Mouse (Mus musculus) kidney, adult 2 months (tissue): Measurements from ENCODE around the gene Tbxa2r. TPM values are rescaled to one million over a fixed set of nuclear protein-coding genes. Genes with fewer than 3 reads are reported as not detected.

Source experiments
- DNase-seq: peaks from one replicate; pipeline ENCODE4 v3.0.0; 2021
- H3K27ac ChIP-seq: fragments of 200-500 bp; 2 replicates; pipeline ENCODE4 v1.5.1; 2012; ENCODE audit warnings: low read depth, low read length, control low read depth, inconsistent platforms; ENCODE audit not compliant: insufficient read depth
- H3K27me3 ChIP-seq: fragments of 200-500 bp; replicated peaks from 2 replicates; pipeline ENCODE4 v1.6.1; 2012; ENCODE audit warnings: mild to moderate bottlenecking, moderate library complexity, low read length, inconsistent platforms; ENCODE audit not compliant: control insufficient read depth, insufficient read depth
- H3K36me3 ChIP-seq: fragments of 200-500 bp; 2 replicates; pipeline ENCODE4 v1.6.1; 2012; ENCODE audit warnings: mild to moderate bottlenecking, moderate library complexity, low read length, inconsistent platforms; ENCODE audit not compliant: control insufficient read depth, insufficient read depth
- H3K4me1 ChIP-seq: fragments of 200-500 bp; 2 replicates; pipeline ENCODE4 v1.6.1; 2011; ENCODE audit warnings: low read length; ENCODE audit not compliant: control insufficient read depth, insufficient read depth
- H3K4me3 ChIP-seq: fragments of 200-500 bp; 2 replicates; pipeline ENCODE4 v1.5.1; 2011; ENCODE audit warnings: mild to moderate bottlenecking, low read depth, low read length, control low read depth; ENCODE audit not compliant: insufficient read depth
- CTCF ChIP-seq: fragments of 200-500 bp; conservative IDR thresholded peaks from 2 replicates; pipeline ENCODE4 v1.5.1; 2011; ENCODE audit warnings: low read depth, mild to moderate bottlenecking, control low read depth, low read length, moderate library complexity, mixed read lengths; ENCODE audit not compliant: insufficient read depth, insufficient read length
- POLR2A ChIP-seq: fragments of 200-500 bp; IDR thresholded peaks from one replicate; pipeline ENCODE4 v1.6.1; 2011; ENCODE audit warnings: low read depth, low read length, control low read depth
- WGBS: fragments of 180-500 bp; shearing (Covaris S2); methylation state at CpG from one replicate; pipeline ENCODE4 v1.1.7; 2018; 5-methylcytosine and 5-hydroxymethylcytosine counted together
- polyA plus RNA-seq: library from polyadenylated mRNA; depleted of rRNA; stranded (reverse); fragments of >200 nt; gene quantifications from 2 replicates; pipeline ENCODE4 v1.2.3, GENCODE M21; 2012; rRNA removed

Gene Tbxa2r
- polyA plus RNA-seq, 1 experiment, result 16.6 TPM

- no peak for TF ChIP-seq CTCF
- no peak for TF ChIP-seq POLR2A
- Histone ChIP-seq H3K4me1 (peaks cover 18% of the 10 kb centered on the region; the same call in 1 of the 2 replicates), H3K4me3 (no peak overlapping the region), H3K27me3 (no peaks in the 10 kb centered on the region), H3K36me3 (no peaks in the 10 kb centered on the region), H3K27ac (no peak overlapping the region)
- no peak for DNase-seq
- WGBS, result 64% methylated on average over 5 of the region's 5 CpGs
Observed at GRCm38 (mm10) chr10:81382039-81382438, 53.5 kb downstream of the Tbxa2r start.

GRCm38 (mm10) chr10:81383802-81384604, 55.5 kb downstream of the Tbxa2r start, which contains the start of the genes Dohh and Gm48551:
Gene Dohh, plus strand, starts transcription at chr10:81384428.
Gene Gm48551, plus strand, starts transcription at chr10:81384466.
- H3K36me3 ChIP-seq, result no peaks in the 10 kb centered on the region
- H3K27me3 ChIP-seq, result no peaks in the 10 kb centered on the region
- no peak for TF ChIP-seq CTCF
- TF ChIP-seq POLR2A, result peak; percentile 84
- WGBS, result 7% methylated on average over 54 of the region's 54 CpGs
- H3K4me3 ChIP-seq, result peak within 1 kb of the TSS; percentile 92
- peaks cover 9% of the 10 kb centered on the region; the same call in 1 of the 2 replicates for H3K4me1 ChIP-seq
- peak; percentile 99 for DNase-seq
- peak within 1 kb of the TSS; percentile 63; the same call in 1 of the 2 replicates for H3K27ac ChIP-seq

- H3K4me3 ChIP-seq, result peak overlapping the region; percentile 92
- H3K27me3 ChIP-seq, result no peaks in the 10 kb centered on the region
- H3K36me3 ChIP-seq, result no peaks in the 10 kb centered on the region
- WGBS, result under 1% methylated on average over 19 of the region's 19 CpGs
- TF ChIP-seq POLR2A (no peak), CTCF (no peak)
- H3K27ac ChIP-seq, result peak overlapping the region; percentile 52; the same call in 1 of the 2 replicates
- no peak for DNase-seq
- peaks cover 10% of the 10 kb centered on the region; the same call in 1 of the 2 replicates for H3K4me1 ChIP-seq
Observed at GRCm38 (mm10) chr10:81384605-81384982, 56.1 kb downstream of the Tbxa2r start.

Other genes with a start within 250 kb of the Tbxa2r start
- gene Creb3l3, start 229.9 kb upstream of the Tbxa2r start, polyA plus RNA-seq, result 0.20 and 0.52 TPM in 2 replicates
- 173 and 180 TPM in 2 replicates for gene Map2k2, start 222.8 kb upstream of the Tbxa2r start, polyA plus RNA-seq
- gene Zbtb7a, start 193.5 kb upstream of the Tbxa2r start, polyA plus RNA-seq, result 36.0 and 37.1 TPM in 2 replicates
- gene Pias4, start 160.8 kb upstream of the Tbxa2r start, polyA plus RNA-seq, result 34.6 and 36.8 TPM in 2 replicates
- gene Eef2, start 152.1 kb upstream of the Tbxa2r start, polyA plus RNA-seq, result 1,330 and 1,454 TPM in 2 replicates
- gene Dapk3, start 145.7 kb upstream of the Tbxa2r start, polyA plus RNA-seq, result 52.9 and 54.0 TPM in 2 replicates
- not detected in 2 replicates for gene 4930442H23Rik, start 144.9 kb upstream of the Tbxa2r start, polyA plus RNA-seq
- 0.97 TPM in 1 of 2 replicates, not detected in the other for gene Nmrk2, start 126.7 kb upstream of the Tbxa2r start, polyA plus RNA-seq
- 0.05 and 0.39 TPM in 2 replicates for gene Atcay, start 97.9 kb upstream of the Tbxa2r start, polyA plus RNA-seq
- gene Zfr2, start 95.6 kb upstream of the Tbxa2r start, polyA plus RNA-seq, result 4.6 and 6.0 TPM in 2 replicates
- 0.57 and 1.5 TPM in 2 replicates for gene Matk, start 75.8 kb upstream of the Tbxa2r start, polyA plus RNA-seq
- 130 TPM in 2 replicates for gene Mrpl54, start 61.8 kb upstream of the Tbxa2r start, polyA plus RNA-seq
- 142 and 147 TPM in 2 replicates for gene Apba3, start 61.8 kb upstream of the Tbxa2r start, polyA plus RNA-seq
- gene Tjp3, start 37.1 kb upstream of the Tbxa2r start, polyA plus RNA-seq, result 13.2 and 19.0 TPM in 2 replicates
- gene Pip5k1c, start 35.8 kb upstream of the Tbxa2r start, polyA plus RNA-seq, result 70.7 and 76.3 TPM in 2 replicates
- gene Cactin, start 7.6 kb upstream of the Tbxa2r start, polyA plus RNA-seq, result 23.7 and 24.5 TPM in 2 replicates
- gene Gipc3, start 14.5 kb downstream of the Tbxa2r start, polyA plus RNA-seq, result 1.4 and 1.5 TPM in 2 replicates
- 66.4 and 82.1 TPM in 2 replicates for gene Hmg20b, start 21.7 kb downstream of the Tbxa2r start, polyA plus RNA-seq
- 23.4 and 28.1 TPM in 2 replicates for gene Mfsd12, start 28.8 kb downstream of the Tbxa2r start, polyA plus RNA-seq
- gene 4930404N11Rik, start 37.1 kb downstream of the Tbxa2r start, polyA plus RNA-seq, result 0.16 and 0.61 TPM in 2 replicates
- gene Fzr1, start 49.8 kb downstream of the Tbxa2r start, polyA plus RNA-seq, result 41.1 and 49.8 TPM in 2 replicates
- 60.6 and 79.8 TPM in 2 replicates for gene Dohh, start 55.7 kb downstream of the Tbxa2r start, polyA plus RNA-seq
- 2.1 and 2.3 TPM in 2 replicates for gene Gm48551, start 55.7 kb downstream of the Tbxa2r start, polyA plus RNA-seq
- gene Gm48552, start 60.3 kb downstream of the Tbxa2r start, polyA plus RNA-seq, result 1.0 and 2.8 TPM in 2 replicates
- gene Smim24, start 64.3 kb downstream of the Tbxa2r start, polyA plus RNA-seq, result 693 and 694 TPM in 2 replicates
- 64.7 and 82.5 TPM in 2 replicates for gene Nfic, start 126.9 kb downstream of the Tbxa2r start, polyA plus RNA-seq
- gene Celf5, start 154.0 kb downstream of the Tbxa2r start, polyA plus RNA-seq, result 0.18 and 0.27 TPM in 2 replicates
- 148 and 190 TPM in 2 replicates for gene Ncln, start 167.7 kb downstream of the Tbxa2r start, polyA plus RNA-seq
- 2.3 and 4.9 TPM in 2 replicates for gene S1pr4, start 171.4 kb downstream of the Tbxa2r start, polyA plus RNA-seq
- 1.7 and 2.1 TPM in 2 replicates for gene Gna15, start 195.5 kb downstream of the Tbxa2r start, polyA plus RNA-seq
- gene Gna11, start 216.5 kb downstream of the Tbxa2r start, polyA plus RNA-seq, result 93.0 and 107 TPM in 2 replicates
- 2,250 and 2,535 TPM in 2 replicates for gene Aes, start 230.8 kb downstream of the Tbxa2r start, polyA plus RNA-seq
- gene Tle2, start 245.8 kb downstream of the Tbxa2r start, polyA plus RNA-seq, result 63.7 and 93.5 TPM in 2 replicates